Mouse (Mus musculus) cerebellum, adult 11 months (tissue): ENCODE measurements around the gene Sfta2.

ENCODE experiments used
- DNase-seq: peaks from one replicate; pipeline ENCODE4 v3.0.0; 2022

The Sfta2 gene

DNA sequence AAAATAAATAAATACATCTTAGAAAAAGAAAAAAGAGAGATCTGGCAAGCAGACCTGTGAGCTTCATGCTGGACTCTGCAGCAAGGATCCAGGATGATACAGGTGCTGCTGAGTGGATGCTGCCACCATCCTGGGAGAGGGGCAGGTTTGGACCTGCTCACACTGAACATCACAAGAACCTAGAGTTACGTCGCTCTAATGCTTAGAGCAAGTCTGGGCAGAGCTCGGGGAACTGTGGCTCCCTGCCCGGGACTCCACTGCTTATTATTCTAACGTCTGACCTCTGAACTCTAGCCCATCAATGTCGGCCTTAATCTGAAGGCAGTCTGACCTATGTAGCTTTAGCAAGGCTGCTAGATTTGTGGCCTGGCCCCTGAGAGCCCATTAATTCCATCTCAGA lies 79.2 kb downstream of the Sfta2 start:
- DNase-seq = no peak

DNA sequence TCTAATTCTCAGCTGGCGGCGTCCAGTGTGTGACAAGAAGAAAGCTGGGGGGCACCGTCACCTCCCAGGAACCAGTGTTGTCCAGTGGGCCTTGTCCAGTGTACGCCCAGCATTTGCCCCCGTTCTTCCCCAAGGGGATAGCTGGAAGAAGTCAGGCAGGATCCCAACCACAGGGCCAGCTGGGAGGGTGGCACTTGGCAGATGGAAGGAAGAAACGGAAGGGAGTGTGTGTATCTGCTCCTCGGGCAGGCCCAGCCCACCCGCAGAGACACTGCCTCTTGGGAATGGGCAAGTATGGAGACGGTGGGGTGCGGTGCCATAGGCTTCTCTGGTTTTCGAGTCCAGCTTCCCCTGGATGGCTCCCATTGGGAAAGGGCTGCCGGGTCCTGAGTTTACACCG lies 80.6 kb downstream of the Sfta2 start:
- DNase-seq = no peak

DNA sequence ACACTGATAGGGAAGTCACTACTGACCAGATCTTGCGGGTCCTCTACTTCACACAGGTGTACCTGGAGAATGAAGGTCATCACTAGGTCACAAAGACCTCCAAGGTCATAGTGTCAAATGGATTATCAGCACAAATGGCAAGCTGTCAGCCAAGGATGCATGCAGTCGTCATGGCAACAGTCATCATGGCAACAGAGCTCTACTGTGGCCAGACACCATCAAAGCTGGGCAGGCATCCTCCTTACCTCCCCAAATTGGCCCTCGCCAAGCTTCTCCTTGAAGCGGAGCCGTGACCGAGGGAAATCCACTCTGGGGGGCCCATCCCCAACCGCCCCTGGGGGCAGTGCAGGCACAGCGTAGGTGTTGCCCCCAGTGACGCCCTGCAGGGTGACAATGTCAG lies 83.7 kb downstream of the Sfta2 start:
- no peak for DNase-seq

DNA sequence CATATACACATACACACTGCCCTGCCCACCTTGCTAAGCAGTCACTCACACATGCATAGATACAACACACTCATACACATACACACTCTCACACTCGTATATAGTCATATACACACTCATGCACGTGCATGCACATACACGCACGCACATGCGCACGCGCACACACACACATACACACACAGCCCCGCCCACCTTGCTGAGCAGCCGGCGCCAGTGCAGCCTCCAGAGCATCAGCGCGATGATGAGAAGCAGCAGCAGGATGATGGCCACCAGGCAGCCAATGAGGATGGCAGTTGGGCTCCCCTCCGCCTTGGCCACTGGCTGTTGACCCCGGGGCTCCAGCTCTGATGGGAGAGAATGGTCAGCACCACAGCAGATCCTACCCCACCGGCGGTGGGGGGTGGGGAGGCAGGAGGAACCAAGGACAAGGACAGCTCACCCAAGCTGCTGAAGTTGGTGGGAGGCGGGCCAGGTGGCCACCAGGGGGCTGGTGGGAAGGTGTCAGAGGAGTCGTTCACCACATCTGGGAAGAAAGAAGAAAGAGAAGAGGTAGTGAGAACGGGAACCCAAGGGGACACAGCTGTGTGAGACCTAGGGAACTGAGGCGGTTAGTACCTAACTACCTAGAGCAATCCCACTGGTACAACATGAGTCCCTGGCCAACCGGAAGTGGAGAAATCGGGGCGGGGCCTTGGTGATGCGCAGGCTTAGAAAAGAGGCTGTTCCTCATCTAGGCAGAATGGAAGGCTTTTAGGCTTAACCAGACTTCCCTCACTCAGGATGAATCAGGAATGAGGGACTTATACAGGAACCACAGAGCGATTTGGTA lies 87.2 kb downstream of the Sfta2 start:
- no peak for DNase-seq

DNA sequence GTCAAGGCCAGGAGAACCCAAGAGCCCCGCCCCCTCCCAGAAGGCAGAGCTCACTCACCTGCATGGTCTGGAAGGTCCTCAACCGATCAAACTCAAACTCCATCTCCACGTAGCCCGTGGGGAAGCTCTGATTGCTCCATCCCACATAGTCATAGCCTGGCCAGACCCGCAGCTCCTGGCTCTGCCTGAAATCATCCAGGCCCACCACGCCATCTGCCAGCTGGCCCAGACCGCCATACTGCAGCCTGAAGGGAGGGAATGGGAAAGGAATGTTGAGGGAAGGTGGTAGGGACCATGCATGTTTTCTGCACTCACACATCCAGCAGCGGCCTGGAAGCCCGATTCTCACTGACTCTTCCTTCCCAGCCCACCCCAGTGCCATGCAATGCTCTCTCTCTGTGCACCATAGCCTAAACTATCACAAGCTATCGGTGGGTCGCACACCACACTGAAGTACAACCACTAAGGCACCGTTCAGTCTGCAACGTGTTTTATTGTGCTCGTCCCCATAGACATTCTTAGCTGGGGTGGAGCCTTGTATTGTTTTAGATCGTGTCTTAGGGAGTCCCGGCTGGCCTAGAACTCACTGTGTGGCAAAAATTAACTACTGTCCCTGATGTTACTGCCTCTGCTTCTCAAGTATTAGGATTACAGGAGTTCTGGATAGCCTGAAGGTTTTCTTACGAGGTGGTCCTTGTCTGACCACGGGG lies 88.7 kb downstream of the Sfta2 start:
- DNase-seq = no peak

DNA sequence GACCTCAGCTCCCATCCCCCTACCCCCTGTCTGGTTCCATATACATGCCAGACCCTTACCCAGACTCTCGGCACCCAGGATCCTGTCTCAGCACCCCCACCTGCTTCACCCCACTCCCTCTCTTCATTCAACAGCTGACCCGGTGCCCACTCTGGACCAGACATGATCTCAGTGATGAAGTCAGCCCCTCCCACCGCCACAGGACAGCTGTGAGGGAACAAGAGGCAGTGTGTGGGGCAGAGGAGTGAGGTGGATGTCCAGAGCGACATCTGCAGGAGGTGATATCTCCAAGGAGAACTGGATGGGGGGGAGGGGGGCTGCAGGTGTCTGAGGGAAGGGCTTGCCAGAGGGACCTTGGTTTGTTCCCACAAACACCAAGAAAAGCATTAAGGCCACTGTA lies 90.5 kb downstream of the Sfta2 start:
- no peak for DNase-seq

DNA sequence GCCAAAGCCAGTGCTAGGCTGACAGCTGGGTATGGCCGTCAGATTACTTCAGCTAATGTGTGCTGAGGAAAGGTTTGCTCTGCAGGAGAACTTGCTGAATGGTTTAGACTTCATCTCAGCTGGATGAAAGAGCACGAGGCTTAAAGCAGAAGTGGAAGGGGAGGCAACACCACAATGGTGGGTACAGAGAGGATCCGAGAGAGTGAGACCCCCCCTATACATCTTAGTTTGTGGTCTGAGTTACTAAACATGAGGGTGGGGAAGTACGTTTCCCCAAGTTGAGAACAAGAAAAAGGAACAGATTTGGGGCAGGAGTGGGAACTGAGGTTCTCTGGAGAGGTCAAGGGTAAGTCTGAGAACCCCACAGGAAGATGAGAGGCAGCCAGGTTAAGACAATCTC lies 91.0 kb downstream of the Sfta2 start:
- DNase-seq = no peak

DNA sequence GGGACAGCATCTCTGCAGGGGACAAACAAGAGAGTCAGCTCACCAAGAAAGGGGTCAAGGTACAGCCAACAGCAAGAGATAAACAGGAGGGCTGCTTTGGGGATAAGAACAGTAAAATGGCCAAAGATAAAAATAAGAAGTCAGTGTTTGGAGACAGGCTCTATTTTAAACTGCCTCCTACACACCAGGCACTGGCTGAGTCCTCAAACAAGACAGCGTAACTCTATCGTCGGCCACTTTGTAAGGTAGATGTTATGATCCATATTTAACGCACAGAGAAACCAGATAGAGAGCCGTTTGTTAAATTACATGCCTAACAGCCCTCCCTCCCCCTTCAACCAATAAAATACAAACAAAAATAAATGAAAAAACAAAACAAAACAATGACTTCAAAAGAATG lies 92.6 kb downstream of the Sfta2 start:
- no peak for DNase-seq

DNA sequence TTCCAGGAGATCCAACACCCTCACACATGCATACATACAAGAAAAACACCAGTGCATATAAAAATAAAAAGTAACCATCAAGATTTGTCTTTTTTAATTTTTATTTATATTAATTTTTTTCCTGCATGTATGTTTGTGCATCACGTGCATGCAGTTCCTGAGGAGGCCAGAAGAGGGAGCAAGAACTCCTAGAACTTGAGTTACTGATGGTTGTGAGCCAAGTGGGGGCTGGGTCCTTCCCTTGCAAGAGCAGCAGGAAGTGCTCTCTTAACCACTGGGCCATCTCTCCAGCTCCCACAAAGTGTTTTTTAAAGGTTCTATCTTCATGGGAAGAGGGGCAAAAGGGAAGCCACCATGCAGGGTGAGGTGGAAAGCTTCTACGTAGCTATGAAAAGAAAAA lies 93.9 kb downstream of the Sfta2 start:
- DNase-seq = no peak

DNA sequence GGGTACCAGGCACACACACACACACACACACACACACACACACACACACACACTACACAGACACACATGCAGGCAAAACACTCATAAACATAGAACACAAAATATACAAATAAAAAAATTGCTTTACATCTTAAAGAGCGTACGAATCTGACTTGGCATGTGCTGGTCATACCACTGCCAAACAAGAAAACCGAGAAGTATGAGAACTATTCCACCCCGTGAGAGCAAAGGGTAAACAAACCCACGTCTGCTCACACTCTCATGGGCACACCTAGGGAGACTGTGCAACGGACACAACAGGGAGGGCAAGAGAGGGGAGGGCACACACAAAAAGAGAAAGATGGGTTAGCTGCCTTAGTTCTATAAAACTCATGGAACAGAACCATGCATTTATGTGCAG lies 95.3 kb downstream of the Sfta2 start:
- DNase-seq = no peak

DNA sequence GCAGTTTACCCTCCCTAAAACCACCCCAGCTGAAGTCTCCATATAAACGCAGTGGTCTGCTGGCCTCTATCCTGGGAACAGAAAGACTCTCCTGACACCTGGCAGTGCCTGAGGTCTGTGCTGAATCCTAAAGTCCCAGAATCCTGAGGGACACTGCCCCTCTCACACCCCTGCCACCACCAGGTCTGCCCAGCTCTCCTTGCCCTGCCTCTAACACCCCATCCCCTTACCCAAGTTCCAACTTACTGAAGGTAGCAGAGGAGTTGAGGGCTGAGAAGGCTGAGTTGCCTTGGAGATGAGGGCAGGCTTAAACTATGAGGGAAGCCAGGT lies 96.0 kb downstream of the Sfta2 start:
- DNase-seq = no peak

DNA sequence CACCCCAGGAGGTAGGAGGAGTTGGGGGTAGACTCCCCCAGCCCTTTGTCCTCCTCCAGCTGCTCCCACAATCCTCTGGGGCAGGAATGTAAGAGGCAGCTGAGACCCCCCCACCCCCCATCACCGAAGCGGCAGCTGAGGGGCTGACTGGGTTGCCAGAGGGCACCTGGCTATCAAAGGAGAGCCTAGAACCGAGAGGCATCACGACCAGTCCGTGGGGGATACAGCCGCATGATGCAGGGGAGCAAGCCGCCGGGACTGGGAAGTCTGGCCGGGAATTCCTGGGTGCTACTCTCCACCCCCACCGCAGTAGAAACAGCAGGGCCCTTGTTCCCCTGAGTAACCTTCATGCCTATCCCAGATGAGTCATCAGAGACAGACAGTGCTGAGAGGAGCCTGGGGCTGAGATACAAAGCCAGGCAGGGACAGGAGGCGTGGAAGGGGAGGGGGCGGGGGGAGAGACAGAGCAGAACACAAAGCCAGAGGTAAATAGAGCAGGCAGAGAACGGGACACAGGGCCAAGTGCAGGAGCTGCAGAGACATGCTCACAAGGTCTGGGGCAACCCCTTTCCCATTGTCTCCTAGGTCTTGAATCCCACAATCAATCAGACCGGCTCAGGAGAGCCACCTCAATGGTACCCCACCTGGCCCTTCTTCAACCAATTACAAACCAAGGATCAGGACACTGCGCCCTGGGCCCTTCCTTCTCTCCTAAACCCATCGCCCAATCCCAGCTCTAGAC lies 96.6 kb downstream of the Sfta2 start:
- DNase-seq = peak; percentile 49

DNA sequence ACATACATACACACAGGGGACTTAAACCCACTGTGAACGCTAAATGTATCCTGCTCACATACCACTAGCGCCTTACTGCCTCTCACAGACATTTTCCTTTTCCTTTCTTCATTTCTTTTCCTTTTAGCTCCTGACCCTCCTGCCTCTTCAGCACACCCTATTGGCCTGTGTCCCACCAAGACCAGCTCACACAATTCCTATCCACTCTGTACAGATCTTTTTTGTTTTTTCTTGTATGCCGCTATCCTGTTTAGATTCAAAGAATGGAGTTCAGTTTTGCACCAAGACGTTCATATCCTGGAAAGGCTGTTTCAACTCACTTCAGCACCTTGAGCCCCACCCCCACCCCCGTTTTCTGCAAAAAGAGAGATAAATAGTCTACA lies 97.1 kb downstream of the Sfta2 start:
- no peak for DNase-seq

DNA sequence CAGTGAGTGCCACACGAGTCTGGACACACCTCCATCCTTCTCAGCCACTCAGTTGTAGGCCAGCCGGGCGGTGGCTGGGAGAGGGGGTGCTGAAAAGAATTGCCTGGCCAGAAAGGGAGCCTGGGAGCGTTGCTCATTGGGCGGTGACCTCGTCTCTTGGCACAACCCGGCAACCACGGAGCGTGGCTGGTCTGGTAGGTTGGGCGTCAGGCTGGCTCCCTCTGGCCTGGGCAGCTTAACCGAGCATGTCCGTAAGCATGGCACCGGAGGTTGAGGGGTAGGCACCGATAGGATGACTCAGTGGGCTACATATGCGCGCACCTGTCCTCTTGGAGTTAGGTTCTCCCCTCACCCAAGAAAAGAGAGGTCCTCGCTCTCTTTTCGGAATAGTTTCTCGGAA lies 98.6 kb downstream of the Sfta2 start:
- peak; percentile 81 for DNase-seq
